Mouse (Mus musculus) kidney, postnatal 25 days (tissue): ENCODE measurements at regions not wholly inside any gene's neighbourhood (a gene's known extent, or its start where the extent isn't known, plus 50 kb on each side); places are given as distances from the start of the nearest gene placed in this dataset.
A peak's percentile ranks its signal among the peaks of the same experiment; 100 is the strongest.

Experiments
- DNase-seq, 2 experiments: peaks; one replicate each; pipeline ENCODE4 v3.0.0; 2021; ENCODE audit warnings: mixed read lengths in 2 of 2

DNA sequence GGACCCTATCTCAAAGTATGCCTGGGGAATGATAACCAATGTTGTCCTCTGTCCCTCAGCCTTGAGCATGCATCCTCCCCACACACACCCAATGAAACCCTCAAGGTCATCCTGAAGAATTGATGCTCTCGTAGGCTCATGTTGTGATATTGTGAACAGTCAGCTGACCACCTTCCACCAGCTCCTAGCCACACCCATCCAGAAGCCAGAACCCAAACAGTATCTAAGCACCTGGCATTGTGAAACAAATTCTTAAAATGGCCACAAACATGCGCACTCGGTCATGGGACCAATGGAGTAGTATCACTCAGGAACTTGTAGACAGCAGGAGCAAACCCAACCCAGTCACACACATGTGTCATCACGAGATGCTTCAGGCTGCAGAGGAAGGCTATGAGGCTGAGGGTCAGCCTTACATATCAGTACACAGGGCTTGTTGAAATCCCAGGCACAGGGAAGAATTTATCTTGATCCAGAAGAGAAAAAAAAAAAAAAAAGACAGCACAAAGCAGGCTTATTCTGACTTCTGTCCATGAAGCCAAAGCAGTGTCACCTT lies 307.4 kb upstream of the Pabpc6 start:
- no peak for DNase-seq

- DNase-seq, result no peak
Observed at GRCm38 (mm10) chr17:9975995-9976394, 306.5 kb upstream of the Pabpc6 start.

- no peak for DNase-seq
Observed at GRCm38 (mm10) chr17:9975153-9975552, 305.6 kb upstream of the Pabpc6 start.

- peak in 1 of 2 experiments; percentile 12 for DNase-seq
Observed at GRCm38 (mm10) chr17:9967988-9968387, 298.5 kb upstream of the Pabpc6 start.

DNA sequence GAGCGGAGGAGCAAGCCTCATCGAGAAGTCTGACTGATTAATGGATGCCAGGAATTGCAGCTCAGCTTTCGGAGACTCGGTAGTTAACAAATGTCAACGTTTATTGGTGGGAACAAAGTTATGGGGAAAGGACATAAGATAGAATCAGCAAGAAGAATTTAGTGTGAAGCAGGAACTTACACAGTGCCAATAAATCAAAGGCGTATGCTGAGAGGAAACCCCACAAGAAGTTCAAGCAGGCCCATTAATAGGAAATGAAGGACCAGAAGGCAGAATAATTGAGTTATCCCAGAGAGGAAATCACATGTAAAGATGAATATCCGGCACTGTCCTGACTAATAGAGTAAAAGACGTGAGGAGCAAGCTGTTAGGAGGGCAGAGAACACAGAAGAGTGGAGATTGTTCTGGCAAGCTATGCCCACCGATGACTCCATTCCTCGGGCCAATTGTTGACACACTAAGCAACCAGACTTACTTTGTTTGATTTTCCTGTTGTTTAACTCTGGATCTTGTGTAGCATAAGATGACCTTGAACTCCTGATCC lies 293.4 kb upstream of the Pabpc6 start:
- DNase-seq, result no peak

DNA sequence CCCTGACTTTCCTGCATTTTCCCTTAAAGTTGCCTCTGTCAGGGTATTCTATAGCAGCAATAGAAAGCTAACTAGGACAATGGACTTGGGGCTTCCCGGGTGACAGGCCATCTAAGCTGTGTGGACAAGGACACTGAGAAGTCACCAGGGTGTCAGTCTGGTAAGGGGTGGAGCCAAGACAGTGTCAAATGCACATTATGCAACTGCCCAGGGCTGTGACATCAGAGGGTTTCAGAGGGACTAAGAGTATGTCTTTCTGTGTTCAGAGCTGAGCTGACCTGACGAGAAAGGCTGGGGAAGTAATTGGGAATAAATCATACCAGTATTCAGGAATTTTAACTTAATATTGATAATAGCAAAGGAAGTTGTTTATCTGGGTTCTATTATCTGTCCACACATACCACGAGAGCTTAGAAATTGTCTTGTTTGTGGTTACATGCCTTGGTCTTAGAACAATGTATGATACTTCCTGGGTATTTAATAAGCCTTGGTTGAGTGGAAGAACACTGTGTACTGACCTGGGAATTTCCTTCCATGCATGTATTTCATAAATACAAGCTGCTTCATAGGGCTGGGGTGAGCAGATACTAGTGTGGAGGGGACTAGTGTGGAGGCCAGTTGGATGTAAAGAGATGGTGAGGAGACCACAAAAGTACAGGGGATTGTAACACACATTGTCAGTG lies 279.6 kb upstream of the Pabpc6 start:
- DNase-seq, result no peak

DNA sequence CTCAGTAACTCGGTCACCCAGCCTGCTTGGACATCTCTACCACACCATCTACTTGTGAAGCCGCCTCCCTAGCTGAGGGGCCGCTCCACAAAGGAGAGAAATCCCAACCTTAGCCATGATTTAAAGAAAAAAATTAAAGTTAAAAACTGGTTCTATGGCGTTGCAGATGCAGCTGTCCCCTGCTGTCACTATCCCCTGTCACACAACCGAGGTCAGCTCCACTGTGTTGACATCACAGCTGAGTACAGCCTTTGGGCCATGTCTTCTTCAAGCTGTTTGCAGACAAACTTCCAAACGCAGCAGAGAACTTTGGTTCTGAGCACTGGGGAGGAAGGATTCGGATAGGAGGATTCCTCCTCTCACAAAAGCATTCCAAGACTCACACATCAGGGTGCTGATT lies 278.1 kb upstream of the Pabpc6 start:
- no peak for DNase-seq

GRCm38 (mm10) chr17:9944513-9944912 lies 275.0 kb upstream of the Pabpc6 start:
- DNase-seq, result no peak

DNA sequence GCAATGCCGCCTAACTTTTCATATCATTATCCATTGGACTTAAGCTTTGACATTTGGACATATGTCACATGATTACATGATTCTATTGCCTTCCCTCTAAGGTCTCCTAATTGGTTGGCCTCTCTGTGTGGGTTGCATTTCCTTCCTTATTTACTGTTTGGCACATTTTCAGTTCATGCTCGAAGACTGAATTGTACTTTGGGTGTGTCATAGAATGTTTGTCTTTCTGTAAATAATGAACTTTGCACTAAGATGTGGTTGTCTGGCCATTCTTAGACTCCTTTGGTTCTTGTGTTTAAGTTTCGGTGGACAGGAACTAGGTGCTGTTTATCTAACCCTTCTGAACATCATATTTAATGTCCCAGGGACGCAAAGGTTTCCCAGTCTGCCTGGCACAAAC lies 272.7 kb upstream of the Pabpc6 start:
- DNase-seq, result no peak

DNA sequence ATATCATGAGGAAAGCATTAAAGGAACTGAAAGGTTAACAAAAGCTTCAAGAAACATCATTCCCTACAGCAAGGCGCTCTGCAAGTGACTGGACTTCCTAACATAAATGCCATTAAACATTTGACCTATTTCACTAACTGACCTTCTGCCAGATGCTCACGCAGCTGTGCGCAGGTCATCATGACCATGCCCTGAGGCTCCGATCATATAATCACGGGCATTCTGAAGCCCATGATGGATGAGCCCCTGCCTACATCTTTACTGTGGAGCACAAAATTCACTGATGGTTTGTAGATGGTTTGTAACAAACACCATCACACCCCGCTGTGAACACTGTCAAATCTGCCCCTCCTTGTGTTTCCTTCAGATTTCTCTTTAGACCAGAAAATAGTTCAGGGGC lies 270.1 kb upstream of the Pabpc6 start:
- no peak for DNase-seq

DNA sequence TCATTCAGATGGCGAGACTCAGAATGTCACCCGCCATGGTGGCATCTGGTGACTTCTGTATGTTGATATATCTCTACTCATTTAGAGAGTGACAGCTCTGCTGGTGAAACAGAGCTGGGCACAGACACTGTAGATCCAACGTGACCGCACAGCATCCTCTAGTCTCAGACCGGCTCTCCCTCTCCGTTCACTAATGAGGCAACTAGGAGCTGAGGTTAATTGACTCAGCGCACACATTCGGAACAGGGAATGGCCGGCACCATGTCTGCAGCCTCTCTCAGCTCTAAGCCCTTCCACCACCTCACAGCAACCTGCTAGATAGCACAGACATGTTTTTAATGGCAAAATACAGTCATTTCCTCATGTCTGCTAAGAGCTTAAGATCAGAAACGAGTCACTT lies 268.9 kb upstream of the Pabpc6 start:
- no peak for DNase-seq

DNA sequence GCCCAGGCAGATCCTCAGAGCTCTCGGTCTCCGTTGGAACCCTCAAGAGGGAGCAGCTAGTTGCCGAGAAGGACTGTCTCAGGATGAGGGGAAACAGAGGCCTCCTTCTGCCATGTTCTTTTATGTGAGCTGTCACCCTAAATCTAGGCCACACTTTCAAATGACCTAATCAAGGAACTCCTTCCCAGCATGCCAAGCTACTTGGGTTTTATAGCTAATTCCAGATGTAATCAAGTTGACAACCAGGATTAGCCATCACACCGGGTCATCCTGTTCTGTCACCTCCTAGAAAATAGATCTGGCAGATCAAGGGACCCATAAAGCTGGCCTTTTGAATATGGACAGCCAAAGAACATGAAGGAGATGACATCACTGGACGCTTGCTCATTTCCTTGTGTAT lies 267.7 kb upstream of the Pabpc6 start:
- DNase-seq, result no peak

DNA sequence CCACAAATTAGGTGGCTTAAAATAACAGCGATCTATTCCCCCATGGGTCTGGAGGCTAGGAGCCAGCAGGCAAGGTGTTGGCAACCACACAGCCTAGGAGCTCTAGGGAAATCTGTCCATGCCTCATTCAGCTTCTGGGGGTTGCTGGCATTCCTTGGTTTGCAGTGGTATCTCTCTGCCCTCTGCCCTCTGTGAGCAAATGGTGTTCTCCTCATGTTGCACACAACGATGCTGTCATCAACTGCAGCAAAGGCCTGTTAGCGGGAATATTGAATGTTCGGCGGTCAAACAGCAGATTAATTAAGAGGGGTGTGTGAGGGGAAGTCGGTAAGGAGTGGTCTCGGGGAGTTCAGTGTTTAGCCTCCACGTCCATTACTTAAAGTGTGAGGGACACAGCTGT lies 262.7 kb upstream of the Pabpc6 start:
- DNase-seq, result no peak

- no peak for DNase-seq
Observed at GRCm38 (mm10) chr17:9931526-9931925, 262.0 kb upstream of the Pabpc6 start.

DNA sequence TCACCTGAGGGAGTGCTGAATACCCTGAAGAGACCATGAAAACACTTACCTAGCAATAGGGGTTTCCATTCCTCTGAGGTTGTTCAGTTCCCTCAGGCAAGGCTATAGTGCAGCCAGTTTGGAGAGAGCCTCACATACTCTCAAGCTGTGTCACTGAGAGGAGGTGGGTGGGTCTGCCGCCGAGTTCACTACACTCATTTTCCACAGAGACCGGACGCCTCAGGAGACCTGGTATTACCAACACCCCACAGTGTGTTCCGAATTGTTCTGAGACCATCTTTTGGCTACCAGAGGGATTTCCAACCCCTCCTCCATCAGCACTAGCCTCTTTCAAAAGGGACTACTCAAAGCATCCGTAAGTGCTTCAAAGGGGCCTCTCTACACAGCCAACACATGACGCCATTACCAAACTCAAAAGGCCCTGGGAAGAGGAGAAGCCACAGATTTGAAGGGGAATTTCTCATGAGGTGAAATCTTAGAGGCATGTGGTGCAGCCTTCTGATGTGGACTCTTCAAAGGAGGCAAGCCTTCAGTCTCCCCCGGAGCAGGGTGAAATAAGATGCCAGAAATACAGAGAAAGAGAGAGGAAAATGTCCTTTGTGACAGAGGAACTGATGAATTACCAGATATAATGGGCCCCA lies 260.1 kb upstream of the Pabpc6 start:
- DNase-seq, result no peak

GRCm38 (mm10) chr17:9927724-9928123 lies 258.2 kb upstream of the Pabpc6 start:
- no peak for DNase-seq

DNA sequence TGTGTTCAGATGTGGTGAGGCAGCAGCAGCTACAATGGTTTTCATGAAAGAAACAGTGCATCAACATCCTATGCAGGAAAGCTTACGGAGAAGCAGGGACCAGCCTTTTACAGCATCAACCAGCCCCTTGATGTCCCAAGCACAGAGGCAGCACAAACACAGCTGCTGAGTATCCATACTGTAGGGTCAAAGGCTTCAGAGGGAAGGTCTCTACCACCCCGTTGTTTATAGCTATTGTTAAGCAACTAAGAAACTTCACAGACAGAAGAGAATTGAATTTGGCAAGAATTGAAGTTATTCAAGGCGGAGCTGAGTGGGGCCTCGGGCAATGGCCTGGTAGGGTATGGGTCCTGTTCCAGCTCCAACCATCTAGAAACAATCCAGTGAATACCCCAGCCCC lies 256.8 kb upstream of the Pabpc6 start:
- no peak for DNase-seq

- DNase-seq, result no peak
Observed at GRCm38 (mm10) chr17:9921326-9921725, 251.8 kb upstream of the Pabpc6 start.

DNA sequence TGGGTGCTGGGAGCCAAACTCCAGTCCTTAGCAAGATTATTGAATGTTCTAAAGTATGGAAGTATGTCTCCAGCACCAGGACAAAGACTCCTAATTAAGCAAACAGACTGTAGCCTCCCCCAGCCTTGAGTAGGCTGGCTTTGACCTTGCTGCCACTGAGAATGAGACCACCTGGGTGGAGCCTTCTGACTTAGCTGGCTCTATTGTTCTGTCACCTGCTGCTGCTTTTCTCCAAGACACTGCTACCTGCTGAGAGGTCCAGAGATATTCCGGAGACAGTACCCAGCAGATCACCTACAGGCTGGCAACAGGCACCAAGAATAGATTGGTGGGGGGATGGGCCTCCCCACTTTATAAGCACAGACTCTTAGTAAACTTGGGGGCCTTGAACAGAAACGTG lies 247.5 kb upstream of the Pabpc6 start:
- DNase-seq, result no peak

DNA sequence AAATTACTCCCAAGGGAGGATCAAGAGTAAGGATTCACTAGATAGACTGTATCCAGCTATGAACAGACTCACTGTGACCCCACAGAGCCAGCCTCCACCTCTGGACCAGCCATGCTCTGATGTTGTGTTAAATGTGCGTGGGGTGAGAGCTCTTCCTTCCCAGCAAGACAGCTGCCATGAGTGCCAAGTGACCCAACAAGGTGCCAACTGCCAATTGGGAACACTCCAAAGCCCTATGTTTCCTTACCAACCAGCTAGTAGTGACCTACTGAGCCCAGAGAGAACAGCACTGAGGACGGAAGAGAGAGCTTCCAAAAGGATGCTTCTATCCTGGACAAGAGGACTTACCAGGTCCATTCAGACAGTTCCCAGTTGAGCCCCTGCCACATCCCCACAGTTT lies 241.3 kb upstream of the Pabpc6 start:
- DNase-seq, result peak in 1 of 2 experiments; percentile 3

DNA sequence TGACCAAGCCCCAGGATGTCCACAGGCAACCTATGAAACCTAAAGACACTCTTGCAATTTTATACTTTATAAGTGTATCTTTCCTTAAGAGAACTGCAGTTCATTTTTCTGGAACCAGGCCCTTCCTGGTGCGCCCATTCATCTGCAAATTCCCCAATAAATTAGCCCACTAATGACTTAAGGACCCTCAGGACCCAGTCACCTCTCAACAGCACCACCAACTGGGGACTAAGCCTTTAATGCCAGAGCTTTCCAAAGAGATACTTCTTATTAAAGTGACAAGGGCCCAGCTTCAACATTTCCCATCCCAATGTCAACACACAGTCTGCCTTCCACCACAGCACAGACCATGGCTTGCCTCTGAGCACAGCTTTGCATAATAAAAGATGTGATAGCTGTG lies 237.6 kb upstream of the Pabpc6 start:
- no peak for DNase-seq

DNA sequence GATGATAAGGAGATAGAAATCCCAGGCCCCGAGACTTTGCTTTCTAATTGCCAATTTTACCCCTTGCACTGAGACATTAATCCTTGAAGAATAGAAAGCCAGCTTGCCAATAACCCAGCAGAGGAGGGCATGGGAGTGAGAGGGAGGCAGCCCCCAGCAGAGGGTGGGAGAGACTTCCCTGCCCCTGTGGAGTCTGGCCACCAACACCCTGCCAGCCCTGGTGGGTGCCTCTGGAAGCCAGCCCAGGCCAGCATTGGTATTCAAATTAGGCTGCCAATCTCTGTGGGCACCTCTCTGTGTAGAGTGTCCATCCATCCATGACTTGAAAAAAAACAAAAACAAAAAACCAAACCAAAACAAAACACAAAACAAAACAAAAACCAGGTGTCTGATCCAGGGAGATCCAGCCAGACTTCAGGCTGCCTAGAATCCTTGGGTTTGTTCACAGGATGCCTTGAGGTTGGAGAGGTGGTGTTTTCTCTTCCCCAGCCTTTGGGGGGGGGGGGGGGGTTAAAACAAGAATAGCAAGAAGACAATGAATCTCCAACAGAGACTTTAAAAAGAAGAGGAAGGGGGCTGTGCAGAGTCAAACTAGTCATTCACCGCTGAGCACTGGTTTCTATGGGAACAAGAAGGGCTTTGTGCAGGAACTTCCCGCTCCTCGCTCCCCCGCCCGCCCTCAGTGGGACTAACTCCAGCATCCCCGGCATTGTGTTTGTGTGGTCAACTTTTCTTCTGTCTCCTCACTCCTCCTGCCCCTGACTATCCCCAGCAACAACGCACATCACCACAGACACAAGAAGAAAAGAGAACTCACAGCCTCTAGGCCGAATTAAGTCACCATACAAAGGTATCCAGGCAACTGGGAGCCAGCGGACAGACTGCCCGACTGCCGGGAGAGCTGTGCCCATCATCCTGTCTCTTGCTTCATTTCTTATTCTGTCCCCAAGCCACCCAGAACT lies 236.3 kb upstream of the Pabpc6 start:
- DNase-seq, result peak; percentile 18 to 42

DNA sequence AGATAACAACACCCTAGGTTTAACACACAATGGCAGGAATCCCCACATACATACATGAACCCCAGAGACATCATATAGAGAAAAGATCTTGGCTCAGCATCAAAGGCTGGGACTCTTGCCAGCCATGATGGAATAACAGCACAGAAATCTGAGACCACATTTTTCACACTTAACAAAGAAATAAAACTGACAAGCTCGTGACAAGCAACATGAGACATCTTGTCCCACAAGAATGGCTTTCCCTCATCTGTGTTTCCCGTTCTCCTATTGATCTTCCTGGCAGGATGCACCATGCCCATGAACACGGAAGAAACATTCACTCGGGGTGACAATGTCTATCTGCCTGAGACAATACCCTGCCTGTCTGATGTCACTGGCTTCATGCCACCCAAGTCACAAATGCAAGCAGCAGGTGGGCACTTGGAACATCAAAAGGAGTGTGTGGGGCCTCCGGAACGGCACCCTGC lies 235.0 kb upstream of the Pabpc6 start:
- no peak for DNase-seq
